Comparison of ENCODE assay signal across 15 mouse cellular contexts in the genomic region with DNA sequence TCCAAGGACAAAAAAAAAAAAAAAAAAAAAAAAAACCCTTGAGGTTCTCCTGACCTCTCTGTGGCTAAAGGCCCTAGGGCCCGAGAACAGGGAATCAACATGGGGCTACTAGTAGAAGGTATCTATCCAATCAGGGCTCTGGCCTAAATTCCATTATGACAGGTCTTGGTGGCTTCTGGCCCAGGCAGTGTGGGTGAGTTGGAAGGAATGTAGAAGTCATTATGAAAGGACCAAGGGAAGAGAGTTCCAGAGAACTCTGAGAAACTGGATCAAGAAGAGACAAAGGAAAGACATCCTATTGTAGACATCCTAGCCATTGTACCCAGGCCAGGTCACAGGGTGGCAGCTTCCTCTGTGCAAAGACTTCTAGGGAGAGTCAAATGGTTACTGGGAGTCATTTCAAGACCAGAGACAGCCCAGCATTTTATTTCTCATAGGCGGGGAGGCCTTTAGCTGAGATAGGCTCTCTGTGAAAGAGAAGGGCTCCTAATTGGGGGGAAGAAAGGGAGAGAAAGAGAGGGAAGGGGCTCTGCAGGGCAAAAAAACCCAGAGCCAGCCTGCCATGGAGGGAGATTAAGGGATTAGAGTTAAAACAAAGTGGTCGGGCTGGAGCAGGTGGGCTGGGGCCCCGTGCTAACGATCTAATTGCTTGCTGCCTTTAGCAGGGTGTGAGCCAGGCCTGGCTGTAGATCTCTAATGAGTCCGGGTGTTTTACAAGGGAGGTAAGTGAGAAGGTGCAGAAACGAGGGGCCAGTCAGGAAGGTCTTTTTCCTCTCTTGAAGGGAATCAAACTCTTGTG. TPM values are rescaled to one million over a fixed set of nuclear protein-coding genes. Genes with fewer than 3 reads are reported as not detected.
DNase-seq lines count a peak whose midpoint lies in the region; ATAC-seq and TF ChIP-seq lines count a peak whose summit lies in the region.
"Had no signal": no experiment of that assay in that cellular context is flagged by ENCODE, and none has a peak within 500 bp of the region (broad histone marks: within the 10 kb centered on the region; RNA-seq: fewer than 3 reads in every experiment).

No protein-coding gene starts in this region.

- peaks cover 47% of the 10 kb centered on the region for H3K27me3 ChIP-seq in forebrain, embryonic 12.5 days
- no peaks in the 10 kb centered on the region for H3K27me3 ChIP-seq in hindbrain, postnatal 0 days (ENCODE audit: insufficient read depth, low read length)

- no peak overlapping the region for H3K4me3 ChIP-seq in forebrain, embryonic 12.5 days (replicated peaks)
- no peak overlapping the region for H3K4me3 ChIP-seq in hindbrain, postnatal 0 days (ENCODE audit: low read length)
- H3K4me3 ChIP-seq: embryonic facial prominence, embryonic 13.5 days; heart, embryonic 10.5 days; limb, embryonic 12.5 days had no signal

- peak; percentile 39; the same call in 1 of the 2 replicates for ATAC-seq in forebrain, embryonic 12.5 days (ENCODE audit: low FRiP score)
- no peak for ATAC-seq in hindbrain, postnatal 0 days
- ATAC-seq: inflammation-experienced regulatory T-cells, adult 6 months had no signal

- no peaks in the 10 kb centered on the region for H3K9me3 ChIP-seq in forebrain, embryonic 12.5 days
- no peaks in the 10 kb centered on the region for H3K9me3 ChIP-seq in hindbrain, postnatal 0 days (ENCODE audit: low read length)
- H3K9me3 ChIP-seq: embryonic facial prominence, embryonic 13.5 days; heart, embryonic 10.5 days; limb, embryonic 12.5 days had no signal

- TF ChIP-seq CTCF in hindbrain, postnatal 0 days (IDR thresholded peaks at IDR 0.05; ENCODE audit: low read depth), result no peak

- H3K4me2 ChIP-seq in forebrain, embryonic 12.5 days, result no peak overlapping the region; the same call in 1 of the 2 replicates
- H3K4me2 ChIP-seq in hindbrain, postnatal 0 days (ENCODE audit: low read depth, low read length), result no peak overlapping the region
- H3K4me2 ChIP-seq: embryonic facial prominence, embryonic 13.5 days; limb, embryonic 12.5 days; lung, embryonic 14.5 days had no signal

- peak; percentile 5 for DNase-seq in right cerebral cortex, postnatal 4 days
- no peak for DNase-seq in right cerebral cortex, adult 18-20 months
- peak; percentile 50 for DNase-seq in hindbrain, postnatal 0 days (ENCODE audit: low spot score)
- DNase-seq in thymus, postnatal 0 days (ENCODE audit: low spot score), result no peak
- no peak for DNase-seq in adrenal gland, postnatal 14 days
- no peak for DNase-seq in spleen, postnatal 36 days (ENCODE audit: low spot score in 2 of 2)
- DNase-seq in frontal cortex, postnatal 25 days (ENCODE audit: low spot score in 2 of 2), result no peak
- DNase-seq: kidney, postnatal 4 days; lung, embryonic 14.5 days; thymus, postnatal 14 days had no signal

- peak overlapping the region; percentile 99 for H3K27ac ChIP-seq in forebrain, embryonic 12.5 days
- H3K27ac ChIP-seq in hindbrain, postnatal 0 days, result peak overlapping the region; percentile 93
- H3K27ac ChIP-seq: embryonic facial prominence, embryonic 13.5 days; heart, embryonic 10.5 days; limb, embryonic 12.5 days had no signal

- peaks cover 97% of the 10 kb centered on the region for H3K4me1 ChIP-seq in forebrain, embryonic 12.5 days
- peaks cover 47% of the 10 kb centered on the region for H3K4me1 ChIP-seq in hindbrain, postnatal 0 days (ENCODE audit: insufficient read depth, low read length)
- H3K4me1 ChIP-seq: embryonic facial prominence, embryonic 13.5 days had no signal

- H3K9ac ChIP-seq in forebrain, embryonic 12.5 days, result no peak overlapping the region
- 0 out of 2 replicates have a peak overlapping the region, but pooled peaks have one; percentile 24 for H3K9ac ChIP-seq in hindbrain, postnatal 0 days (replicated peaks; ENCODE audit: low read length)
- H3K9ac ChIP-seq: limb, embryonic 12.5 days; lung, embryonic 14.5 days had no signal

- peaks cover 24% of the 10 kb centered on the region for H3K36me3 ChIP-seq in forebrain, embryonic 12.5 days (replicated peaks)
- peaks cover 9% of the 10 kb centered on the region; the same call in 1 of the 2 replicates for H3K36me3 ChIP-seq in hindbrain, postnatal 0 days (ENCODE audit: insufficient read depth, low read length)
- H3K36me3 ChIP-seq: embryonic facial prominence, embryonic 13.5 days; heart, embryonic 10.5 days; limb, embryonic 12.5 days had no signal

- 8% methylated on average over 7 of the region's 7 CpGs for WGBS in forebrain, embryonic 12.5 days
- WGBS in hindbrain, postnatal 0 days, result 22% methylated on average over 7 of the region's 7 CpGs

RNA-seq across cellular contexts. Expression of a gene that starts 21.5 kb away (rescaled TPM):
- polyA plus RNA-seq in forebrain, embryonic 12.5 days (2016; fragmentation: Nextera tagmentation; extraction: Ambion mirVana), result 0.28 TPM in 1 of 2 replicates, not detected in the other
- 0.94 and 1.0 TPM in 2 replicates for total RNA-seq in hindbrain, postnatal 0 days (2014; rRNA removed)
- 0.37 and 0.43 TPM in 2 replicates for polyA plus RNA-seq in hindbrain, postnatal 0 days (2015; fragmentation: Nextera tagmentation; extraction: Ambion mirVana)
- polyA plus RNA-seq in thymus, postnatal 0 days (2015; fragmentation: Nextera tagmentation; extraction: Ambion mirVana), result 0.58 and 0.66 TPM in 2 replicates
- 0.86 and 2.1 TPM in 2 replicates for total RNA-seq in adrenal gland, postnatal 14 days (2021)
- polyA plus RNA-seq: inflammation-experienced regulatory T-cells, adult 6 months; lung, embryonic 14.5 days had no signal

RNA-seq across cellular contexts. Expression of a gene that starts 54.0 kb away (rescaled TPM):
- polyA plus RNA-seq in forebrain, embryonic 12.5 days (2016; fragmentation: Nextera tagmentation; extraction: Ambion mirVana), result 0.31 TPM in 1 of 2 replicates, not detected in the other
- total RNA-seq in hindbrain, postnatal 0 days (2014; rRNA removed), result 2.1 TPM in 1 of 2 replicates, not detected in the other
- polyA plus RNA-seq in hindbrain, postnatal 0 days (2015; fragmentation: Nextera tagmentation; extraction: Ambion mirVana), result 0.21 and 0.24 TPM in 2 replicates
- 0.33 TPM in 1 of 2 replicates, not detected in the other for polyA plus RNA-seq in thymus, postnatal 0 days (2015; fragmentation: Nextera tagmentation; extraction: Ambion mirVana)
- total RNA-seq in adrenal gland, postnatal 14 days (2021), result 0.96 and 1.5 TPM in 2 replicates
- polyA plus RNA-seq: inflammation-experienced regulatory T-cells, adult 6 months; lung, embryonic 14.5 days had no signal

Comparison
In these comparisons a context has a peak if more than half of its experiments do, and no peak if none do; other contexts are left out.
1. DNase-seq: peak in right cerebral cortex, postnatal 4 days (single experiment) and hindbrain, postnatal 0 days (single experiment); none in right cerebral cortex, adult 18-20 months (single experiment), thymus, postnatal 0 days (single experiment), adrenal gland, postnatal 14 days (single experiment), spleen, postnatal 36 days (0 of 2) and frontal cortex, postnatal 25 days (0 of 2).